Comparison of ENCODE assay signal across 8 mouse cellular contexts in genomic region chr16:50254522-50255159, GRCm38 (mm10).
DNase-seq lines count a peak whose midpoint lies in the region; ATAC-seq and TF ChIP-seq lines count a peak whose summit lies in the region.

No protein-coding gene starts in this region.

- H3K9ac ChIP-seq in neural tube, embryonic 11.5 days (ENCODE audit: low read length): no peak overlapping the region
- H3K9ac ChIP-seq in neural tube, embryonic 15.5 days (replicated peaks): no peak overlapping the region
- no peak overlapping the region for H3K9ac ChIP-seq in forebrain, embryonic 14.5 days (ENCODE audit: low read length)
- no peak overlapping the region for H3K9ac ChIP-seq in midbrain, embryonic 16.5 days (ENCODE audit: low read depth, low read length)

- TF ChIP-seq CTCF in gastrocnemius, adult 2 months (IDR thresholded peaks at IDR 0.05): peak; percentile 72

- H3K4me3 ChIP-seq in gastrocnemius, adult 2 months: no peak overlapping the region
- H3K4me3 ChIP-seq in neural tube, embryonic 11.5 days (ENCODE audit: low read depth, low read length): no peak overlapping the region
- no peak overlapping the region for H3K4me3 ChIP-seq in neural tube, embryonic 15.5 days (replicated peaks)
- H3K4me3 ChIP-seq in forebrain, embryonic 14.5 days (ENCODE audit: low read depth, low read length): no peak overlapping the region
- H3K4me3 ChIP-seq in midbrain, embryonic 16.5 days (ENCODE audit: low read depth, low read length): no peak overlapping the region

- H3K9me3 ChIP-seq in neural tube, embryonic 11.5 days (ENCODE audit: control insufficient read depth, low read length): no peaks in the 10 kb centered on the region
- no peaks in the 10 kb centered on the region for H3K9me3 ChIP-seq in neural tube, embryonic 15.5 days (replicated peaks)
- H3K9me3 ChIP-seq in forebrain, embryonic 14.5 days (replicated peaks; ENCODE audit: control insufficient read depth, low read length): no peaks in the 10 kb centered on the region
- no peaks in the 10 kb centered on the region for H3K9me3 ChIP-seq in midbrain, embryonic 16.5 days (replicated peaks; ENCODE audit: control insufficient read depth, low read length, poor library complexity, severe bottlenecking)

- no peak for DNase-seq in gastrocnemius, adult 2 months
- DNase-seq in gastrocnemius, postnatal 36 days: no peak
- no peak for DNase-seq in neural tube, embryonic 11.5 days (ENCODE audit: low spot score)
- DNase-seq in forebrain, embryonic 14.5 days (ENCODE audit: low spot score): peak; percentile 82
- no peak for DNase-seq in gastrocnemius, postnatal 25 days
- DNase-seq in T-cell, adult 2 months (ENCODE audit: low spot score): no peak

- WGBS in neural tube, embryonic 11.5 days: 84% methylated on average over 5 of the region's 5 CpGs
- WGBS in neural tube, embryonic 15.5 days: 66% methylated on average over 5 of the region's 5 CpGs
- 79% methylated on average over 5 of the region's 5 CpGs for WGBS in forebrain, embryonic 14.5 days
- WGBS in midbrain, embryonic 16.5 days: 55% methylated on average over 5 of the region's 5 CpGs

- ATAC-seq in neural tube, embryonic 11.5 days (ENCODE audit: insufficient read depth, low FRiP score, low TSS enrichment): peak; percentile 60; the same call in 1 of the 2 replicates
- ATAC-seq in neural tube, embryonic 15.5 days (ENCODE audit: low FRiP score): no peak; the same call in 1 of the 2 replicates
- peak; percentile 55 for ATAC-seq in forebrain, embryonic 14.5 days
- peak; percentile 78 for ATAC-seq in midbrain, embryonic 16.5 days

- no peak overlapping the region for H3K4me2 ChIP-seq in neural tube, embryonic 11.5 days (ENCODE audit: low read depth)
- no peak overlapping the region for H3K4me2 ChIP-seq in neural tube, embryonic 15.5 days
- H3K4me2 ChIP-seq in forebrain, embryonic 14.5 days (ENCODE audit: low read length): no peak overlapping the region
- H3K4me2 ChIP-seq in midbrain, embryonic 16.5 days (ENCODE audit: low read length): no peak overlapping the region

- H3K4me1 ChIP-seq in neural tube, embryonic 11.5 days (ENCODE audit: control insufficient read depth, insufficient read depth, low read length): no peaks in the 10 kb centered on the region
- peaks cover 3% of the 10 kb centered on the region; the same call in 1 of the 2 replicates for H3K4me1 ChIP-seq in neural tube, embryonic 15.5 days
- no peaks in the 10 kb centered on the region for H3K4me1 ChIP-seq in forebrain, embryonic 14.5 days (ENCODE audit: control insufficient read depth, insufficient read depth, low read length)
- H3K4me1 ChIP-seq in midbrain, embryonic 16.5 days (ENCODE audit: control insufficient read depth, insufficient read depth, low read length): peaks cover 2% of the 10 kb centered on the region; the same call in 1 of the 2 replicates

- H3K36me3 ChIP-seq in neural tube, embryonic 11.5 days (ENCODE audit: control insufficient read depth, insufficient read depth, low read length): no peaks in the 10 kb centered on the region
- no peaks in the 10 kb centered on the region for H3K36me3 ChIP-seq in neural tube, embryonic 15.5 days
- H3K36me3 ChIP-seq in forebrain, embryonic 14.5 days (ENCODE audit: control insufficient read depth, insufficient read depth, low read length): no peaks in the 10 kb centered on the region
- no peaks in the 10 kb centered on the region for H3K36me3 ChIP-seq in midbrain, embryonic 16.5 days (ENCODE audit: control insufficient read depth, insufficient read depth, low read length)

- H3K27ac ChIP-seq in gastrocnemius, adult 2 months: no peak overlapping the region
- no peak overlapping the region for H3K27ac ChIP-seq in neural tube, embryonic 11.5 days (ENCODE audit: low read depth, low read length)
- H3K27ac ChIP-seq in neural tube, embryonic 15.5 days (replicated peaks): no peak overlapping the region
- no peak overlapping the region for H3K27ac ChIP-seq in forebrain, embryonic 14.5 days (ENCODE audit: low read depth, low read length)
- H3K27ac ChIP-seq in midbrain, embryonic 16.5 days (ENCODE audit: low read length): no peak overlapping the region

- H3K27me3 ChIP-seq in neural tube, embryonic 11.5 days (ENCODE audit: control insufficient read depth, insufficient read depth, low read length): no peaks in the 10 kb centered on the region
- no peaks in the 10 kb centered on the region for H3K27me3 ChIP-seq in neural tube, embryonic 15.5 days (replicated peaks)
- H3K27me3 ChIP-seq in forebrain, embryonic 14.5 days (replicated peaks; ENCODE audit: control insufficient read depth, insufficient read depth, low read length): no peaks in the 10 kb centered on the region
- no peaks in the 10 kb centered on the region for H3K27me3 ChIP-seq in midbrain, embryonic 16.5 days (ENCODE audit: control insufficient read depth, insufficient read depth, low read depth, low read length)

- intact Hi-C loops in gastrocnemius, adult 2 months (cut with DNase I): loop anchor here (2.0 to 10.0 kb wide), 3 partner anchors 53 to 482 kb away; partner anchors contain the start of gene Bbx
- intact Hi-C loops in gastrocnemius, postnatal 36 days (cut with DNase I): loop anchor here (5.0 kb wide), 2 partner anchors 38 to 53 kb away; no protein-coding TSS in a partner anchor
